Mouse (Mus musculus): Measurements from ENCODE around the gene Pramef17. TPM values are rescaled to one million over a fixed set of nuclear protein-coding genes. Genes with fewer than 3 reads are reported as not detected.
"Not testable (repeated sequence)": the region's sequence is repeated elsewhere in the genome, so short reads cannot be mapped to it uniquely, and the experiment has no call there.

Gene Pramef17
- total RNA-seq (2022), result not detected

DNA sequence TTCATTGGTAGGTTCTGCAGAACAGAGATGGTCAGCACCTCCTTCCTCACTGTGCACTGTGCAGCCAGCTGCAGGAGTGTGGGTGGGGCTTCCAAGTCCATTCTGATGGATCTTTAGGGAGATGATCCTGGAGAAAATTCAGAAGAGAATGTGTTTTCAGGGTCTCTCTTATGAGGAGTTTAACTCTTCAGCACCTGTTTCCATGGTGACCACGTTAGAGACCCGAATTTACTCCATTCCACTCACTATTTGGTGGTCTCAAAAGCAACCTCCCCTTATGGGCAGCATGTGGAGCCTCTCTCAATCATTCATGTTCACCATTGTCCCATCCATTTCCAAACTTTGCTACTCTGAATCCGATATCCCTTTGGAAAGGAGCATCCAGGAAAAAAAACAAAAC, at the start of gene Pramef17:
Gene Pramef17, minus strand, starts transcription at position 101 of the 400 bp plus-strand sequence.
- not testable (repeated sequence) for DNase-seq

DNA sequence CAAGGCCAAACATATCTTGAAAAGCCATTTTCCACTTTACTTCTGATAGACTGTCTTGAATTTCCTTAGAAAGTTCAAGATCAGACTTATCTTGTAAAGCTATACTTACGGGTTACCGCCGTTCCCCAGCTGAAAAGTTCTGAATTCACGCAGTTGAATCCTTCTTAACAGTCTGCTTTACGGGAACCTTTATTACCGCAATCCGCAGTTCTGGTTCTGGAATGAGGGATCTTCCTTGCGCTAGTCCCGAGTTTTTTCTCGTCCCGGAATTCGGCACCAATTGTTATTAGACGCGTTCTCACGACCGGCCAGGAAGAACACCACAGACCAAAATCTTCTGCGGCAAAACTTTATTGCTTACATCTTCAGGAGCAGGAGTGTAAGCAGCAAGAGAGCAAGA, 6.0 kb downstream of the Pramef17 start:
- DNase-seq, result peak; percentile 50

- DNase-seq, result peak; percentile 23
These were observed 6.7 kb downstream of the Pramef17 start for GRCm38 (mm10) chr4:143987475-143987941.

- DNase-seq, result peak; percentile 42
These were observed 8.4 kb downstream of the Pramef17 start for GRCm38 (mm10) chr4:143985733-143986132.

DNA sequence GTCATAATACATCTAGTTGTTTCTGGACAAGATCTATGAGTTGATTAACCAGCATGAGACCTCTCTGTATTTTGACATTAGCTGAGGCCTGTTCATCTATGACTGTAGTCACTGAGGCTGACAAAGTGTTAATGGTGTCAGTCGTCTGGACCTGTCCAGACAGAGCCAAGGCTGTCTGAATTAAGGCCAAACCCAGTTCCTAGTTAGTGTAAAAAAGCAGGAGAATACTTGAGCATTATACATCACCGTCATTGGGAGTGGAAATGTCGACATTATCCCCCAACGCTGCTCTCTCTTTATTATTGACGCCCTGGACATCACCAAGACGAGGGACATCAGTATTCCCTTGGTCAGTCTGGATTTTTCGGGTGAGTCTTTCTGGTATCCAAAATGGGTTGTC, 9.0 kb downstream of the Pramef17 start:
- peak; percentile 5 for DNase-seq

DNA sequence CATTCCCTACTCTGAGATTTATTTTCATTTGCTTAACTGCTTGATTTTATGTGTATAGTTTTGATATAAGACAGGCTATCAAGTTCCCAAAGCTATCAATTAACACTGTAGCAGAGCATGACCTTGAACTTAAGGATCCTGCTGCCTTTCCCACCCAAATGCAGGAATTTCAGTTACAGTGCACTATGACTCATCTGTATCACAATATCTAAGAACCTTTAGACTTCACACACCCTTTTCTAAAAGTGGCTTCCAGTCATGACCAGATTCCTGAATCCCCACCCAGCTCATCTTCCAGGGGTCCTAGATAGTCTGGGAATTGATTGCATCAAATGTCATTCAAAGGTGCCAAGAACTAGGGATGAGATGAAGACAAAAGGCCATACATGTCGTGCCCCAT, 10.7 kb downstream of the Pramef17 start:
- DNase-seq, result not testable (repeated sequence)

DNA sequence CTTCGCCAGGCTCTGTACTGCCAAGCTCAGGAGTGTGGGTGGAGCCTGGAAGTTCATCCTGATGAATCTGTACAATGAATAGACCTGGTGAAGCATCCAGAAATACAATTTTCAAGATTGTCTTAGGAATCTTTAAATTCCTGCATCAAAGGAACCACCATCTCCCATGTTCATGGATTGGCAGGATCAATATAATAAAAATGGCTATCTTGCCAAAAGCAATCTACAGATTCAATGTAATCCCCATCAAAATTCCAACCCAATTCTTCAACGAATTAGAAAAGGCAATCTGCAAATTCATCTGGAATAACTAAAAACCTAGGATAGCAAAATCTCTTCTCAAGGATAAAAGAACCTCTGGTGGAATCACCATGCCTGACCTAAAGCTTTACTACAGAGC, 27.3 kb downstream of the Pramef17 start, which contains the start of gene Gm13101:
Gene Gm13101, minus strand, starts transcription at position 101 of the 400 bp plus-strand sequence.
- DNase-seq, result not testable (repeated sequence)

DNA sequence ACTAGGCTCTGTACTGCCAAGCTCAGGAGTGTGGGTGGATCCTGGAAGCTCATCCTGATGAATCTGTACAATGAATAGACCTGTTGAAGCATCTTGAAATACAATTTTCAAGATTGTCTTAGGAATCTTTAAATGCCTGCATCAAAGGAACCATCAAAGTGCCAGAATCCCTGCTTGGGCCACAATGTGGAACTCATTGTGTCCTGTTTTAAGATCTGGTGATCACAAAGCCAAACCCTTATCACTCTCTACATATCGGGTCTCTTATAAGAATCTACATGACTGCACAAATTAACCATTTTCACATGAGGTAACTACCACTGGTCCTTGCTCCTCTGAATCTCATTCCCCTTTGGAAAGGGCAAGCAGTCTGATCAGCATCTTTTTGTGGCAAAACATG, 43.3 kb downstream of the Pramef17 start, which contains the start of gene Pramef25:
Gene Pramef25, minus strand, starts transcription at position 101 of the 400 bp plus-strand sequence.
- not testable (repeated sequence) for DNase-seq

Other genes starting within 250 kb of the Pramef17 start
- gene Gm13023, start 205.0 kb downstream of the Pramef17 start, total RNA-seq (2022), result not detected
- gene Gm13084, start 178.3 kb downstream of the Pramef17 start, total RNA-seq (2022), result not detected
- gene Gm13103, start 147.9 kb downstream of the Pramef17 start, total RNA-seq (2022), result not detected
- not detected for gene Pramef6, start 94.0 kb downstream of the Pramef17 start, total RNA-seq (2022)
- not detected for gene Pramef25, start 43.4 kb downstream of the Pramef17 start, total RNA-seq (2022)
- gene Gm13101, start 27.4 kb downstream of the Pramef17 start, total RNA-seq (2022), result not detected
- gene Pramel4, start 64.8 kb upstream of the Pramef17 start, total RNA-seq (2022), result not detected
- gene Gm13102, start 112.1 kb upstream of the Pramef17 start, total RNA-seq (2022), result not detected
- gene Oog3, start 168.3 kb upstream of the Pramef17 start, total RNA-seq (2022), result not detected
- not detected for gene Oog2, start 196.3 kb upstream of the Pramef17 start, total RNA-seq (2022)
- not detected for gene C87977, start 218.9 kb upstream of the Pramef17 start, total RNA-seq (2022)

All from adrenal gland, adult 8-10 months (tissue).